Mouse (Mus musculus): ENCODE measurements around the gene Hoxb6.

The Hoxb6 gene

DNA sequence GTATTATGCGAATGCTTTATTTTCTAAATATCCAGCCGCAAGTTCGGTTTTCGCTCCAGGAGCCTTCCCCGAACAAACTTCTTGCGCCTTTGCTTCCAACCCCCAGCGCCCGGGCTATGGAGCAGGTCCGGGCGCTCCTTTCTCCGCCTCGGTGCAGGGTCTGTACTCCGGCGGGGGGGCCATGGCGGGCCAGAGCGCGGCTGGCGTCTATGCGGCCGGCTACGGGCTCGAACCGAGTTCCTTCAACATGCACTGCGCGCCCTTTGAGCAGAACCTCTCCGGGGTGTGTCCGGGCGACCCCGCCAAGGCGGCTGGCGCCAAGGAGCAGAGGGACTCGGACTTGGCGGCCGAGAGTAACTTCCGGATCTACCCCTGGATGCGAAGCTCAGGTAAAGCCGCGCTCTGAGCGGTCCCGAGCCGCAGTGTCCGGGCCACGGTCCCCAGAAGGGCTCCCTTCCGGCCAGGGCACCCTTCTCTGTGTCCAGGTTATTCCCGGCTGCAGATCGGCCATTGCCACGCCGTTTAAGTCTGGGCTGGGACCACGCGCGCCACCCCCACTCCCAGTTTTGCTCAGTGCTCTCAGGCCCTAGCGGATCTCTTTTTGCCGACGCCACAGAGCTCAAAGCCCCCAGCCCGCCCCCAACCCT lies 5.4 kb upstream of the Hoxb6 start:
- DNase-seq = no peak

DNA sequence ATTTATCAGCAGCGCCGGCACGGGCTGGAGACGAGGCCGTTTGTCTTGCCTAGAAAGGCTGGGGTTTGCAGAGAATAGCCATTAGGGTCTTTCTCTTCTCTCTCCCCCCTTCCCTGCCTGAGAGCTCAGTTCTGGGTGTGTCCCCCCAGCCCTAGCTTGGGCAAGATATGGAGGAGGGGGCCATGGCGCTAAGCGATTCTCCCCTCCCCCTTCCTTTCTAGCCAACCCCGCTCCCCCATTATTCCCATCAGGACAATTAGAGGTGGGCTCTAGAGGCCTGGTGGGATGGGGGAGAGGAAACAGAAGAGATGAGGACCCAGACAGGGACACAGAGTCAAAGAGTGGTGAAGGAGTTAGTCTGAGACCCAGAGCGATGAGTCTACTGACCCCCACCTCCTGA lies 4.9 kb upstream of the Hoxb6 start:
- no peak for DNase-seq

DNA sequence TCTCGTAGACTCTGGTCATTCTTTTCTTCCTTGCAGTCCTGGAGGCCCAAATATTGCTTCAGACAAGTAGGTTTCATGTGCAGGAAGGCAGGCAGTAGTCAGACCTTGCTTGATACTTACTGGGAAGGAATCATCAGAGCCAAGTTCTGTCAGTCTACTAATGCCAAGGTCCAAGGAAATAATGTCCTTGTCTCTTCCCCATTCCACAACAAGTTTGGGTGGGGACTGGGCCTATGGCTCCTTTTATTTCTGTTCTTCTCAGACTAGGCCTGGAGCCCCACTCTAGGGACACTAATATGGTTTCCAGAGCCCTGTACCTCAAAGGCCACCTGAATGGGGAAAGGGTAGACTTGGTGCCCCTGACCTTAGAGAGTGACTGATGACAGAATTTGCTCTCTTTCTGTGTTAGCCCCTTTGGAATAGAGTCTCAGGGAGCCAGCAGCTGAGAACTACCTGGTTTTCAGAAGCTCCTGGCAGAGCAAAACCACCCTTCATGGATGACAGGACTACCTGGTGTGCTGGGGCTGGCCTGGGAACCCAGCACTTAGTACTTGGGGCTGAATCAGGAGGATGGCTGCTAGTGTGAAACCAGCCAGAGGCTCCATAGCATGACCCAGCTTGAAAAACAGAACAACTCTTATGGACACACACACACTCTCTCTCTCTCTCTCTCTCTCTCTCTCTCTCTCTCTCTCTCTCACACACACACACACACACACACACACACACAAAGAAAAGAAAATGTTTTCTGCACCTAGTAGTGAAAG lies 3.6 kb upstream of the Hoxb6 start:
- DNase-seq = no peak

DNA sequence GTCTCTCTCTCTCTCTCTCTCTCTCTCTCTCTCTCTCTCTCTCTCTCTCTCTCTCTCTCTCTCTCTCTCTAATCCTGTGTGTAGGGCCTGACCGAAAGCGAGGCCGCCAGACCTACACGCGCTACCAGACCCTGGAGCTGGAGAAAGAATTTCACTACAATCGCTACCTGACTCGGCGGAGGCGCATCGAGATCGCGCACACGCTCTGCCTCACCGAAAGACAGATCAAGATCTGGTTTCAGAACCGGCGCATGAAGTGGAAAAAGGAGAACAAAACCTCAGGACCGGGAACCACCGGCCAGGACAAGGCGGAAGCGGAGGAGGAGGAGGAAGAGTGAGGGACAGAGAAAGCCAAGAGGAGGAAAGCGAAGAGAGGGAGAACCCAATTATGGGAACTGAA lies 3.0 kb upstream of the Hoxb6 start:
- no peak for DNase-seq

DNA sequence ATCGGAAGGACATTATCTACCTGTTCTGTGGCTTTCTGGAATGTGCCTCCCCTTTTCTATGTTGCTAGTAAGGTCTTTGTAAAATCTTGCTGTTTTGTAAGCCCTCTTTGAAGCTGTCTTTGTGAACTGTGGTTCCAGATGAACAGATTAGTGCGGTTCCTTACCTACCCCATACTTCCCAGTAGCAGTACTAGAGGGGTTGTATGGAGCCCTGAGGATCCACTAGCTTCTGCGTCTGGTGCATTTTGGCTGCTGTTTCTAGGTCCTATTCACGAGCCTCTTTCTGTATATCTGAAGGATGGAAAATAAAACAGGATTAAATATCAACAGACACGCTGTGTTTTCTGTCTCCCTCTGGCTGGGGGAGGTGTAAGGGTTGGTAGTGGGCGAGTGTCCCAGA lies 2.4 kb upstream of the Hoxb6 start:
- no peak for DNase-seq

DNA sequence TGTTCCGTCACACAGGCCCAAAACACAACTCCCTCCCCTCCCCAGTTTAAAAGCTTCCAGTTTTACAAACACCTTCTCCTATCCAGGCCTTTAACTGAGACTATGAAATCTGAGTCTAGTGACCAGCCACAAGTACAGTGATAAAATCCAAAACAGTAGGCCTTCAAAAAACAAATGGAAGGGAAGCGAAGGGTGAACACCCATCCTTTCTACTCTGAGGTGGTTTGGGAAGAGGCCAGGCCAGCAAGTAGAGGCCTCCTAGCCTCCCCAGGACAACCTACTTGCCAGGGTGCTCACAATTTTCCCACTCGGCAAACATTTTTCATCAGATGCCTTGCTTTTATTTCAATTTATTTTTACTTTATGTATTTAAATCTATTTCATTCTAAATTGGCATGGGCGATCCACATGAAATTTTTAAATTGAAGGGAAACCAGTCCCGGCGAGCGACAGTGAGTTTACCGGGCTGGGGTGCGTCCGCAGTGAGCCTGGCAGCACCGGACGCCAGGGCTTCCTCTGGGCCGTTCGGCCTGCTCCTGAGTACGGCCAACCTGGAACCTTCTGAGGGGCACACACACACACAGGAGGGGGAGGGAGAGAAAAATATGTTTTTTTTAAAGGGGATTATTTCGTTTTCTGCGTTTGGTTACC lies 1.4 kb upstream of the Hoxb6 start:
- no peak for DNase-seq

DNA sequence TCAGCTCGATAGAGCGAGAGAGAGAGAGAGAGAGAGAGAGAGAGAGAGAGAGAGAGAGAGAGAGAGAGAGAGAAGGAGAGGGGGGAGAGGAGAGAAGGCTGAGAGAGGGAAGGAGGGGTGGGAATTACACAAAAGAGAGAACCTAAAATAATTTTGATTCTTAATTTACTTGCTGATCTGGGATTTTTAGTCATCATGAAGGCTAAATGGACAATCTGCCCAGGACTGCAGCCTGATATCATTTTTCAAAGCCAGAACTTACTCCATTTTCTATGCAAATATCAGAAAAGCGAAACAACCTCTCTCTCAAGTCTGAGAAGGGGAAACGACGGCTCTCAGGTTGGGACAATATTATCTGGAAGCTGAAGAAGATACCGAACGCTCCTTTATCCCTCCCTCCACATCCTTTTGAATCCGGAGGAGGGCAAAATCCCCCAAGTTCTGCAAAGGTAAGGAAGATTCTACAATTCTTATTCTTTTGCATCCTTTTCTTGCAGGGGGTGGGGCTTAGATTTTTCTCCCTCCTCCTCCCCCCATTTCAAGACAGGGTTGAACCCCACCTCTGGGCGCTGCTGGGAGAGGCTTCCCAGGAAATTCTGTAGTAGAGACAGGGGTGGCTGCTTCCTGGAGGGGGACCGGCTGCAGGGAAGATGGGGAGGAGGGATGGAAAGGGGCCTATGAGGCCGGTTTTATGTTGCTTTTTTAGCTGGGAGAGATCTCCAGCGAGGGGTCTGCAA lies 457 bp downstream of the Hoxb6 start:
- no peak for DNase-seq

DNA sequence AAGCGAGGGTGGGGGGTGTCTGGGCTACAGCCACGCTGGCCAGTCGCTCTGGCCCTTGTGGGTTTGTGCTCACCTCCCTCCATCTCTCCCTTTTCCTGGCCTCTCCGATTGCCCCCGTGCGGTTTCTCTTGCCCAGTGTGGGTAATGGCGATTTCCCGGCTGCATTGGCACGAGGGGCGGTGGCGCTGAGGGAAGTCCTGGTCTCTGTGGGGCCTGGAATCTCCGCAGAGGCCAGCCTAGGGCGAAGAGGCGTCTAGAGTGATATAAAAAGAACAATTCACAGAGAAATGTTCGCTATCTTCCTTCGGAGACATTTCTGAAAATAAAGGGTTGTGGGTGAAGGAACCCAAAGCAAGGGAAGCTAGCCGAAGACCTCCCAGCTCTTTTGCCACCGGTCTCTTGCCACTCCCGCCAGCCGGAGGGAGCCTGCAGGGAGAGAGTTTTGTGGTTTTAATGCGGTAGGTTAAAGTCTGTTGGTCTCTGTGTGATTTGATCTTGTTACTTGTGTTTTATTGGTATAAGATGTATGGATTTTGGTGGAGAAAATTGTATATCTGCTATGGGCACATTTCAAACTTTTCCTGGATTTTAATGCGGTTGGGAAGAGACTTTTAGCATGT lies 1.1 kb downstream of the Hoxb6 start:
- DNase-seq = no peak

DNA sequence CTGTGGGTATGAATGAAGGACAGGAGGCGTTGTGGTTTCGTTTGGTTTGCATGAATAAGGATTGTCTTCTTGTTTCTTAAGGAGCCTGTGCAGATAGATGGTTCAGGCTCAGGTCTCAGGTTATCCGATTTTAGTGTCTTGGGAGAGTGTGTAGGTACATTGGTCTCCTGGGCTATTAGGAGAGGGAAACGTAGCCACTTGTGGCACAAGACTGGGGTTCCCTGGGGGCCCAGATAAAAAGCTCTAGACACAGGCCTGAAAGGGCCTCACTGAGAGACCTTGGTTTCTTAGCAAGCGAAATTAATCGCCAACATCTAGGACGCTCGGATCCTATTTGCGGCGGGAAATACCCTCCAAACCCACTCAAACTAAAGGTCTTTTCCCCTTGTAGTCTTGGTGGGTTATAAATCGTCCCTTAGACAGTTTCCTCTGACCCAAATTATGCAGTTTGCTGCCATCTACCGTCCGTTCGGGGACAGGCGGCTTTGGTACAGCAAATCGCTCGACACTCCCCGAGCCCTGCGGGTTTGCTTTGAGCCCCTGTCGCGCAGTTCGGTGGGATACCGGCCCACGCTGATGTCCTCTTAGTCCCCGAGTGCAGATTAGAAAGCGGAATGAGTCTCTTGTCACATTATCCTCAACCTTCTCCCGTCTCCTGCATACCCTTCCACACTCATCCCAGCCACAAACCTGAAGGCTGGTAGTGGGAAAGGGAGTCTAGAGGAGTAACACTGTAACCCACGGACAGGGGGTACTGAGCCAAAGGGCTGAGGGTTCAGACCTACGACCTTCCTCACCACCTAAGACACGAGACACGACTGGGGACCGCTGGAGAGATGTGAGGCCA lies 2.2 kb downstream of the Hoxb6 start:
- DNase-seq = peak; percentile 85

DNA sequence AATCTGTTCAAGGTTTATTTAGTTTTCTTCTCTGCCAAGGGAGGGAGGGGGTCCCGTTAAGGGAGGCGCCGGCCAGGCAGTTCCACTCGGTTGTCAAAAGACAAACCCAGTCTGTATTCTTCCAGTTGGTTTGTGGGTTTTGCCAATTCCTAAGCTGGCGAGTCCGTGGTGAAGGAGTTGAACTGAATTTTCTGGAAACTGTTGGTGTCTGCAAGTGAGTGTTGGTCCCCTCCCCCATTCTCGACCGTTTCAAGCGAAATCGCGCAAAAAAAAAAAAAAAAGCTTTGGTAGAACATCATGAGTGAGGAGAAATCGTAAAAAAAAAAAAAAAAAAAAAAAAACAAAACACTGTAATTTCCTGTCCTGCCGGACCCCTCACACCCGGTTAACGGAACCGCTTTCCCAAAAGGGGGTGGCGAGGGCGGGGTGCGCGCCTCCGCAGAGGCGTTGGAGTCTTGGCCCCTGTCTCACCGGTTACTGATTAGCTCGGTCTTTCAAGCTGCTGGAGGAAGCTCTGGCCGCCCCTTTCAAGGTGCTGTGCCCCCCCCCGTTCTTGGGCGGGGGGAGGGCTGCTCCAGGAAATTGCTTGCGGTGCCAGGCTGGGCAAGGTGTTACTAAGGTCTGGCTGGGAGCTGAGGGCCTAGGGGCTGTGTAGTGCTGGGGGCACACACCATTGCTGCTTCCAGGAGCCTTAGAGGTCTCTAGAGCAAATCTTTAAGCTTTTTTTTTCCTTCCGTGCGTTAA lies 3.0 kb downstream of the Hoxb6 start:
- no peak for DNase-seq

DNA sequence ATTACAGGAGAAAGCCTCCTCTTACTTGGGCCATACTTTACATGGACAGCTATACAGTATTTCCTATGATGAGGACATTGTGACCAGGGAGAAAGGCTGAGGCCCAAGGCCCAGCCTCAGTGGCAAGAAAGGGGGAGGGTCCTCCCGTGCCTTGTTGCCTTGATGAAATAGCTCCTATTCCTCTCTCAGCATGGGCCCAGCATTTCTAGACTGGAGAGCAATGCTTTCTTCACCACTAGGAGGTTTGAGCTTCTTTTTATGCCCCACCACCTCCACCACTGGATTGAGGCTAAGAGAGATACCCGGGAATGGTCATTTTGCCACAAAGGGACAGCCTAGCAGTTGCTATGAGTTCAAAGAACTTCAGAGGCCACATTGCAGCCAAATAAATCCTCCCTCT lies 4.7 kb downstream of the Hoxb6 start:
- no peak for DNase-seq

DNA sequence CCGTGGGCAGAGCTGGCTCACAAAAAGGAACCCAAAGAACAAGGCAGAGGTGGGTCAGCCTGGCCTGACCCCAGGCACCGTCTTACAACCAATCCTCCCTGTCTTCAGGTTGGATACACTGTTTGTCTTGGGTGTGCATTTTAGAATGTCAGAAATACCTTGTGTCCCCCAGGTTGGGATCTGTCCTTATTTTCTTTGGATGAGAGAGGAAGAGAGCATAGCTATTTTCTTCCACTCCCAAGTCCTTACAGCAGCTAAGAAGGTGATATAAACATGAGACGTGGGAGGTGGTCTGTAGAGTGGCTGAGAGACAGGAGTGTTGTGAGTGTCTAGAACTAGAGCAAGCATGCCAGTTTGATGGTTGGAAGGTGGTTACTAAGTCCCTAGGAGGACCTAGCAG lies 5.2 kb downstream of the Hoxb6 start:
- no peak for DNase-seq

DNA sequence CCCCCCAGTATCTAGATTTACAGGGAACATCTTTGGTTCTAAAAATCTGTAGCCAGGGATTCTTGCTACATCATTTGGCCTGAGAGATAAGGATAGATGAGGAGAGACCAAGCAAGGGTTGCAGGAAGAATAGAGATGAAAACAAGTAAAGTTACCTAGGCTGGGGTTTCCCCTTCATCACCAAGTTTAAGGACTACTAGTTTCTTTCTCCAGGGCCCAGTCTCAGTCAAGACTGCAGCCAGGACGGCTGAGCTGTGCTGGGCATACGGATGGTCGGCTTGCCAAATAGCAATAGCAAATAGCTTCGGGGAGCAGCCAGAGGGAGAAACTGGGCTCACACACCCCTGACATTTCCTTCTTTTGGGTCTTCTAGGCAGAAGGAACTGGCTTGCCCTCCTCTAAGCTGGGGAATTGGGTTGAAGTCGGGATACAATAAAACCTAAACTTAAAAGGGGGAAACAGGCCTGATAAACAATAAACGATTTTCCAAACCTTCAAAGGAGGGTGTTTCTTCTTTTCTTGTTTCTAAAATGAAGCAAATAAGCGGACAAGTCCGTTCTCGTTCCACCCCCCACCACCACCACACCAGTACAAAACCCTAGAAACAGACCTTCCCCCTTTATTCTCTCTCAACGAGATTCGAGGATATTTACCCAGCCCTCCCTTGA lies 5.8 kb downstream of the Hoxb6 start:
- no peak for DNase-seq

DNA sequence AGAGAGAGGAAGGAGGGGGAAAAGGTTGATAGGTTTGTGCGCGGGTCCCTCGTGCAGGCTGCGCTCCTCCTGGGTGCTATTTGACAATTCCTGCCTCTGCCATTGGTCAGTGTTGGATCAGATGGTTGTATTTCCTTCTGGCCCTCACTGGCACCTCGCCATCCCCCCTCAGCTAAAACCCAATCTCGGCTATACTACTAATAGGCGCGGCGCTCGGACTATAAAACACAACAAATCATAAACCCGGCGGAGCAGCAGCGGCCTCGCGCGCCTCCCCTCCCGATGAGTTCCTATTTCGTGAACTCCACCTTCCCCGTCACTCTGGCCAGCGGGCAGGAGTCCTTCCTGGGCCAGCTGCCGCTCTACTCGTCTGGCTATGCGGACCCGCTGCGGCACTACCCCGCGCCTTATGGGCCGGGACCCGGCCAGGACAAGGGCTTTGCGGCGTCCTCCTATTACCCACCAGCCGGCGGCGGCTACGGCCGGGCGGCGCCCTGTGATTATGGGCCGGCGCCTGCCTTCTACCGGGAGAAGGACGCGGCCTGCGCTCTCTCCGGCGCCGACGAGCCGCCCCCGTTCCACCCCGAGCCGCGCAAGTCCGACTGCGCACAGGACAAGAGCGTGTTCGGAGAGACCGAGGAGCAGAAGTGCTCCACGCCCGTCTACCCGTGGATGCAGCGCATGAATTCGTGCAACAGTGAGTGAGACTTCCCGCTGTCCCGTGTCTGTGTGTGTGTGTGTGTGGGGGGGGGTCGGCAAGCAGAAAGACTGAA lies 6.8 kb downstream of the Hoxb6 start:
- no peak for DNase-seq

DNA sequence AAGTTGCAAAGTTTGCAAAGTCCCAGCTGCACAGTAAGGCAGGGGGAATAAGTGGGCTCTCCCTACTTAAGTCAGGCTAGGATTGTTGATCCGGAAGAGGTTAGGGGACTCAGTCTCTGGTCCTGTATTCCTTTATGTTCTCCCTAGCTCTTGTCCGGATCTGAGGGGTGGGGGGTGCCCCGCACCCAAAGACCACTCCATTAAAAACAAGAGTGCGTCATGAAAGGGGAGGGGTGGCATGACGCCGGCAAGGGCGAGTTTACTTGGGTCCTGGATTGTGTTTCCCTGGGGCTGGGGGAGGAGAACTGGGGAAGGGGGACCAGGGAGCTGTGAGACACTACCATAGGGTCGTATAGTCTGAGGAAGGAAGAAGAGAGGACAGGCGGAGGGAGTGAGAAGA lies 7.5 kb downstream of the Hoxb6 start:
- no peak for DNase-seq

DNA sequence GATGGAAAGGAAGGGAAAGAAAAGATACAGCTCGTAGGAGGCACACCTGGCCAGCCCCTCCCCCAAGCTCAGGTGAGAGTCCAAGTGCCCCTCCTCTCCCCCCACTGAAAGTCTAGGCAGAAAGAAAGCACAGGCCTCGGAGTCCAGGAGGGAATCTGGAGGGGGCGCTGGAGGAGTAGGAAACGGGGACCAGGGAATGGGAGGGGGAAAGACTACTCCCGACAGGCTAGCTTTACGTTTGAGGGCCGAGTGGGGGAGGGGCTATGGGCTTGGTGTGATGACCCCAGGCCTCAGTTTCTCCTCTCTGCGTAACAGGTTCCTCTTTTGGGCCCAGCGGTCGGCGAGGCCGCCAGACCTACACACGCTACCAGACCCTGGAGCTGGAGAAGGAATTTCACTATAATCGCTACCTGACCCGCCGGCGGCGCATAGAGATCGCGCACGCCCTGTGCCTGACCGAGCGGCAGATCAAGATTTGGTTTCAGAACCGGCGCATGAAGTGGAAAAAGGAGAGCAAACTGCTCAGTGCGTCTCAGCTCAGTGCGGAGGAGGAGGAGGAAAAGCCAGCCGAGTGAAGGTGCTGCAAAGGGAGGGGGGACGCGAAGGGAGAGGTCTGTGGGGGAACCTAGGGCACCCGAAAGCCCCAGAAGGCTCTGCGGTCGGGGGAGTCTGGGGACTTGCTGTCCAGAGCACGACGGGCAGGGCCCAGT lies 8.2 kb downstream of the Hoxb6 start:
- DNase-seq = no peak

DNA sequence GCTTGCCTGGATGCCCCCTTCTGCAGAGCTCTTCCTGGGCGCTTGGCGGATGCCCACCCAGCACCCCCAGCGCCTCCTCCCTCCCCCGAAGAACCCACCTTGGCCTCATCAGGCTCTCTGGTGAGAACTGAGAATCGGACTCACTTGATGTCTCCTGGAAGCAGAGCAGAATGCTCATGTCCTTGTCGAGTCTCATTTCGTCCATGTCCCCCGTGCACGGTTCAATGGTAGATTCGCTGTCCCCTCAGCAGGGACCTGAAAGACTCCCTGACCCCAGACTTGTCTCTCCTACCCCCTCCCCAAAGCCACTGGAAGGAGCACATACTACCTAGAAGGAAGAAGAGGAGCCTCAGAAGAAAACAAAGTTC lies 8.8 kb downstream of the Hoxb6 start:
- no peak for DNase-seq

DNA sequence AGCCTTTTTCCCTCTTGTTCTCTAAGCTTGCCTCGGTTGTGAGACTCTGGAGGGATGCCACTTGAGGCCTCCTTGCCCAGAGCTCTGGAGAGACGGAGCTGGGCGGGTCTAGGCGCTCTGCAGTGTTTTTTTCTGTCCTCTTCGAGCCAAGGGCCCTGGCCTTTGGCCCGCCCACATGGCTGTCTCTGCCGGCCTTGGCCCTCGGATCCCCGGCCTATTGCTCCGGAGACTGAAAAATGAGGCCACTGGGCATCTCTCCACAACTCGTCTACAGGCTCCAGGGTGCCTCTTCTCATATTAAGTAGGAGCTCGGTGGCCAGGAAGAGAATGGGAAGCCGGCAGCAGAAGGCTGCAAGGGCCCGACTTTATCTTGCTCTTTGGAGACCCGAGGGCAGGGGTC lies 9.6 kb downstream of the Hoxb6 start:
- peak; percentile 93 for DNase-seq

DNA sequence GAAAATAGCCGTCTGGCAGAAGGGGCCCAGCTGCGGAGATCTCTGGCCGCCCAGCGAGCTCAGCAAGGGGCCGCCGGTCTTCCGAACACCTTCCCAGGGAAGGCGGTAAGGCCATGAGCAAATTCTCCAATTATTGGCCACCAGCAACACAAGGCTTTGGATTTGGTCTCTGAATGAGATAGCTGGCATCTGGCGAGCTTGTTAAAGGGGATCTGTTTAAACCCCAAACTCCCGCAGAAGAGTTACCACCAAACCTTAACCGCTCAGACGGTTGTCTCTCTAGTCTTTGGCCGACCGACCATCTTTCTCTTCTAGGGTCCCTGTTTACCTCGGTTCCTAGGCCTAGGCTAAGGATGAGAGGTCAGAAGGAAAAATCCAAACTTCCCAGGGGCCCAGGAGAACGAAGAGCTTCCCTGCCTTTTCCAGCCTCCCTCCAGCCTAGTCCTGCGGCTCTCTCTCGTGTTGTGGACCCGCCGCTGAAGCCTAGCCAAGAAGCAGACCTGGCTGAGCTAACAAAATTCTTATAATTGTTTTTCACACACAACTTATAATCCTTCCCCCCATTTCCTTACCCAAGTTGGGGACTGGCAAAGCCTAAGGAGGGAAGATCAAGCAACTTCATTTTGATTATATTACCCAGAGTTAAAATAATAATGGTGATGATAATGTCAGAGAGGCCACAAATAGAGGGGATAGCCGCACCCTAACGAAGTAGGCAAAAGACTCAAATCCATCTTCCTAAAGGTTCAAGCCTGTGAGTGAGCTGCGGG lies 10.3 kb downstream of the Hoxb6 start:
- no peak for DNase-seq
